Mouse (Mus musculus) C2C12 (cell line): ENCODE results near the gene Ffar3. TPM values are rescaled to one million over a fixed set of nuclear protein-coding genes. Genes with fewer than 3 reads are reported as not detected.
A peak's percentile ranks its signal among the peaks of the same experiment; 100 is the strongest.

Source experiments
- H3K27me3 ChIP-seq: one replicate; pipeline ENCODE4 v1.6.1; 2011; ENCODE audit not compliant: control insufficient read depth, insufficient read depth, insufficient read length
- H3K36me3 ChIP-seq: one replicate; pipeline ENCODE4 v1.6.1; 2011; ENCODE audit not compliant: control insufficient read depth, insufficient read depth
- H3K4me3 ChIP-seq: one replicate; pipeline ENCODE4 v1.5.1; 2011; ENCODE audit warnings: mild to moderate bottlenecking, control low read depth; ENCODE audit not compliant: poor library complexity, insufficient read depth, severe bottlenecking
- H3K79me2 ChIP-seq: one replicate; pipeline ENCODE4 v1.6.1; 2011; ENCODE audit not compliant: control insufficient read depth, insufficient read depth
- H3K79me3 ChIP-seq: one replicate; pipeline ENCODE4 v1.6.1; 2011; ENCODE audit warnings: low read depth, control low read depth
- H3ac ChIP-seq: one replicate; pipeline ENCODE3; 2011; ENCODE audit warnings: low read depth; ENCODE audit not compliant: control insufficient read depth, insufficient read length
- CEBPB ChIP-seq: IDR thresholded peaks from one replicate; pipeline ENCODE4 v1.6.1; 2011; ENCODE audit warnings: low read depth, mild to moderate bottlenecking, control low read depth, moderate library complexity
- CTCF ChIP-seq: IDR thresholded peaks from one replicate; pipeline ENCODE4 v1.5.1; 2011; ENCODE audit not compliant: control insufficient read depth, insufficient read depth, insufficient read length
- FOSL1 ChIP-seq: IDR thresholded peaks from one replicate; pipeline ENCODE4 v1.8.0; 2011; ENCODE audit warnings: mild to moderate bottlenecking, low read length; ENCODE audit not compliant: poor library complexity, insufficient read depth, severe bottlenecking
- MAX ChIP-seq: IDR thresholded peaks from one replicate; pipeline ENCODE4 v1.6.1; 2011; ENCODE audit warnings: mild to moderate bottlenecking, control low read depth
- MYOD1 ChIP-seq: IDR thresholded peaks from one replicate; pipeline ENCODE4 v1.6.1; 2011; ENCODE audit warnings: low read depth; ENCODE audit not compliant: control insufficient read depth, insufficient read length
- MYOG ChIP-seq: IDR thresholded peaks from one replicate; pipeline ENCODE4 v1.6.1; 2011; ENCODE audit not compliant: control insufficient read depth, insufficient read length; ENCODE audit errors: extremely low read depth
- USF1 ChIP-seq: IDR thresholded peaks from one replicate; pipeline ENCODE4 v1.6.1; 2011; ENCODE audit warnings: low read depth, mild to moderate bottlenecking, control low read depth, moderate library complexity
- polyA plus RNA-seq: library from polyadenylated mRNA; unstranded; fragments of >200 nt; fragmentation: generic; extraction: Trizol; gene quantifications from one replicate; pipeline ENCODE4 v1.2.1, GENCODE M21; 2012; ENCODE audit warnings: missing spikeins

Ffar3 gene
- polyA plus RNA-seq, 1 experiment: not detected

DNA sequence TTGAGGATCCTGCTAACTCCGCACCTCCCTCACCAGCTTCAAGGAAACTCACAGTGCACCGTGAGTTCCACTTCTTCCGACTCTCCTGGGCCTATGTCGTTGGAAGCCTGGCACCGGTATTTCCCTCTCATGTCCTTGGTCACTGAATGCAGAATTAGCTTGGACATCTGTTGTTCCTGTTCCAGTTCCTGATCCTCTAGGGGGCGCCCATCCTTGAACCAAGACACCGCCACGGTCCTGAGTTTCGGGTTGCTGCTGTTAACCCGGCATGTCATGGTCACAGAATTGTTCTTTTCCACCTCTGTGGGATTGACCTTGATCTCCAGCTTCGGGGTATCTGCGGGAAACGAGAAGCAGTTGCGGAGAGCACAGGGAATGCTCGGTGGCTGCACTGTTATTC, 17.1 kb upstream of the Ffar3 start:
- no peak for TF ChIP-seq CTCF
- no peak for TF ChIP-seq MYOG
- TF ChIP-seq MAX: no peak
- TF ChIP-seq MYOD1: no peak
- no peak for TF ChIP-seq USF1
- TF ChIP-seq CEBPB: no peak
- no peak for TF ChIP-seq FOSL1
- Histone ChIP-seq H3K4me3 (no peak overlapping the region), H3K79me2 (no peaks in the 10 kb centered on the region), H3K36me3 (no peaks in the 10 kb centered on the region), H3K79me3 (no peaks in the 10 kb centered on the region), H3K27me3 (peaks cover 31% of the 10 kb centered on the region), H3ac (no peak overlapping the region)

DNA sequence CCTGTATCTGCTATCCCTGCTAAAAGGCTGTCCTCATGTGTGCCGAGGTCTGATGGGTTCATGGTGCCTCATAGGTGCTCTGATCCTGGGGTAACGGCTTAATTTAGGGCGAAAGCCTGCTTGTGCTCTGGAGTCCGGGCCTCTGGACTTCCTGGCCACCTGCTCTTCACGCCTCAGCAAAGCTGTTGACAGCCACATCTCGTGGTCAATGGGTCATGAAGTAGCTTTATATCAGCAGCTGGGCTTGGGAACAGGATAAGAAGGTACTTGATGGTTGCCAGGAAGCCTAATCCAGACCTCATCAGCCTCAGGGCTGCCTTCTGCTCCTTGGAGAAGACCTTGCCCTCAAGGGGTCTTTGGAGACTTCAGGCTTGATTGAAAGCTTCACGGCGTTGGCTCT, 7.4 kb upstream of the Ffar3 start:
- Histone ChIP-seq H3K4me3 (no peak overlapping the region), H3K36me3 (no peaks in the 10 kb centered on the region), H3K27me3 (peaks cover 37% of the 10 kb centered on the region), H3K79me3 (no peaks in the 10 kb centered on the region), H3ac (no peak overlapping the region), H3K79me2 (no peaks in the 10 kb centered on the region)
- TF ChIP-seq CTCF (no peak), USF1 (no peak)

DNA sequence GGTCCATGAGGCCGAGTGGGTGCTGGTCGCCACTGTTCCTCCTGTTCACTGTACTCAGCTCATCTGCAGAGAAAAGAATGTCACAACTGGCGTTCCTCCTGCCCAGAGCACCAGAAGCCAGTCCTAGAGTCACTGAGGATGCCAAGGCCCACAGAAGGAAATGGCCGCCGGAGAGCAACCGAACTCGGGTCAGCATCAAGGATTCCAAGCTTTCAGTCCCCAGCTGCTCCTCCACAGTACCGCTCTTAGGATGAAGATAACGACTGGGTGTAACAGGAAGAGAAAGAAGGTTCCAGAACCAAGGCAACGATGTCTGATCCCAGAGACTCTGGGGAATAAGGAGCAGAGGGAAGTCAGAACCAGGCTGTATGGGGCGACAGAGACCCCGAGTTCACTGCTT, 5.5 kb upstream of the Ffar3 start, which contains the start of gene Ffar1:
TSS of gene Ffar1 (minus strand) at position 101 of the 400 bp plus-strand sequence.
- no peaks in the 10 kb centered on the region for H3K36me3 ChIP-seq

DNA sequence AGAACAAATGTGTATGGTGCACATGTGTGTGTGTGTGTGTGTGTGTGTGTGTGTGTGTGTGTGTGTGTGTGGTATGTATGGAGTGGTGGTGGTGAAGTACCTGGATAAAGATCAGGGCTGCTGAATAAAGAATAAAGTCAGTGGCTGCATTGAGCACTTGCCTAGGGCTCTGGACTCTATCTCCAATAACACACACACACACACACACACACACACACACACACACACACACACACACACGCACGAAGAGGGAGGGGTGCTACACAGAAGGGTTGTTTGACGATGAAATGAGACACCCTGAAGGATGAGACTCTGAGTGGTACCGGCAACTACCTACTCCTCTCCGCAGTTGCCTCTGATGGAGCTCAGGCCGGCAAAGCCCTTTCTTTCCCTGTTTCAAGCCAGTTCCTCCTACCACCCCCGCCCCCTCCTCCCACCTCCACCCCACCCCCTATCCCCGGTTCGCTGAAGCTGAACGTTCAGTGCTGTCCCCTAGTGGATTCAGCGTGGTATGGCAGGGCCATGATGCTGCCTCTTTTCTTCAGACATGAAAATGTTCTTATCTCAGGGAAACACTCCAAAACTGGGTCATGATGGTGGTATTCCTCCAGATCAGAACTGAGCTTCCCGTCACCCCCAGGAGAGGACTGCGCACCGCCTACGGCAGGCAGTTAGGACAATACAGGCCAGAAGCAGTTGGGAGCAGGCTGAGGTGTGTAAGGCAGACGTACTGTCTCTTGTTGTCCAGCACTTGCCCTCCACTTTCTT, 3.8 kb upstream of the Ffar3 start:
- no peak for TF ChIP-seq MYOD1
- TF ChIP-seq FOSL1: no peak
- TF ChIP-seq CEBPB: no peak
- no peak for TF ChIP-seq CTCF
- no peak for TF ChIP-seq MYOG
- TF ChIP-seq USF1: no peak
- TF ChIP-seq MAX: no peak
- Histone ChIP-seq H3K79me2 (no peaks in the 10 kb centered on the region), H3K36me3 (no peaks in the 10 kb centered on the region), H3K79me3 (no peaks in the 10 kb centered on the region), H3K4me3 (no peak overlapping the region), H3ac (no peak overlapping the region), H3K27me3 (peaks cover 50% of the 10 kb centered on the region)

More for the DNA sequence above, 5.5 kb upstream of the Ffar3 start, which contains the start of gene Ffar1:
- Histone ChIP-seq H3K27me3 (peaks cover 38% of the 10 kb centered on the region), H3K79me2 (no peaks in the 10 kb centered on the region), H3K4me3 (no peak within 1 kb of the TSS), H3K79me3 (no peaks in the 10 kb centered on the region), H3ac (no peak within 1 kb of the TSS)
- TF ChIP-seq MAX: no peak

DNA sequence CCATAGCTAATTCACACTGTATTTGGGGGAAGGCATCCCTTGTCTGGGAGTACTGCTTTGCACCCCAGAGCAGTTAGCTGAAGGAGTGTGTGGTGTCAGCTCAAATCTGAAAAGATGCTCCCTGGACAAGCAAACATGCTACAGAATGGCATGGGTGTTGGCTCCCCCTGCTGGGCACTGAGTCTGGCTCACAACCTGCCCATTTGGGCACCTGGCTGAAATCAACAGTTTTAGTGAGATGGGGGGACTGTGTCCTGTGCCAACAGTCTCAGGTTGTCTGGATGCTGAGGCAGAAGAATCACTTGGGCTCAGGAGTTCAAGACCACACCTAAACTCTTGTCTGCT, 3.3 kb upstream of the Ffar3 start:
- Histone ChIP-seq H3K79me2 (no peaks in the 10 kb centered on the region), H3K79me3 (no peaks in the 10 kb centered on the region), H3ac (no peak overlapping the region), H3K36me3 (no peaks in the 10 kb centered on the region), H3K27me3 (peaks cover 56% of the 10 kb centered on the region), H3K4me3 (no peak overlapping the region)
- TF ChIP-seq MYOD1: no peak
- peak; percentile 15 for TF ChIP-seq CTCF

DNA sequence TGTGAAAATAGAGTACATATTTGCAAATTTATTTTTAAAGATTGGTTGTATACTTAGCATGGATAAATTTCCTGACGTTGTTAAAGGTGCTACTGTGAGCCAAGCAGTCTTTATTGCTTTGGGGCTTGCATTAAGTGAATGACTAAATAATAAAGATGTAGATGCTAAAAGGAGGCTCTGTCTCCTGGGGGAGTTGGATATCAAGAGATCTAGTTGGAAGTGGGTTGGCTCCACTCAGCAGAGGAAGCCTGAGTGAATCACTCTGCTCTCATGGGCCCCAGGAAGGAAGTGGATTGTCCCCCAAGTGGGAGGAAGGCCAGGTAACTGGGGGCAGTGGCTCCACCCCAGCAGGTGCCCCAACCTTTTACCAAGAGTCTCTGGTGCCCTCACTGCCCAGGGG, 1.8 kb upstream of the Ffar3 start:
- peaks cover 54% of the 10 kb centered on the region for H3K27me3 ChIP-seq
- no peak overlapping the region for H3ac ChIP-seq
- no peaks in the 10 kb centered on the region for H3K79me3 ChIP-seq
- no peaks in the 10 kb centered on the region for H3K36me3 ChIP-seq
- no peak overlapping the region for H3K4me3 ChIP-seq
- H3K79me2 ChIP-seq: no peaks in the 10 kb centered on the region
- TF ChIP-seq USF1: no peak
- TF ChIP-seq FOSL1: no peak
- TF ChIP-seq MAX: no peak
- no peak for TF ChIP-seq CEBPB
- no peak for TF ChIP-seq CTCF
- TF ChIP-seq MYOD1: no peak
- no peak for TF ChIP-seq MYOG
